Mouse (Mus musculus) adrenal gland, postnatal 25 days (tissue): ENCODE results near the gene Plcb1. TPM values are rescaled to one million over a fixed set of nuclear protein-coding genes. Genes with fewer than 3 reads are reported as not detected.

Experiments
- total RNA-seq: library from RNA; stranded (reverse); gene quantifications from 2 replicates; pipeline ENCODE4 v1.2.3, GENCODE M21; 2021

The Plcb1 gene
- total RNA-seq, 1 experiment from 2014 or later, result 96.1 TPM

Other genes starting within 250 kb of the Plcb1 start
- gene Hao1, start 231.7 kb upstream of the Plcb1 start, total RNA-seq, result 0.88 and 1.3 TPM in 2 replicates
- gene Tmx4, start 141.9 kb upstream of the Plcb1 start, total RNA-seq, result 30.4 and 40.6 TPM in 2 replicates